Mouse (Mus musculus) midbrain, embryonic 15.5 days (tissue): ENCODE data around the gene Serhl. TPM values are rescaled to one million over a fixed set of nuclear protein-coding genes. Genes with fewer than 3 reads are reported as not detected.
"Not testable (repeated sequence)": the region's sequence is repeated elsewhere in the genome, so short reads cannot be mapped to it uniquely, and the experiment has no call there.

Experiments used
- ATAC-seq: fragments of 200-750 bp; cut with Nextera tagmentation; replicated peaks from 2 replicates; pipeline ENCODE4 v1.8.0; 2017; ENCODE audit warnings: moderate TSS enrichment
- H3K27ac ChIP-seq: fragments of 300-500 bp; sonication (generic); 2 replicates; pipeline ENCODE4 v1.5.1; 2015; ENCODE audit warnings: mild to moderate bottlenecking, inconsistent platforms
- H3K27me3 ChIP-seq: fragments of 300-500 bp; sonication (generic); replicated peaks from 2 replicates; pipeline ENCODE4 v1.6.1; 2015; ENCODE audit warnings: inconsistent platforms
- H3K36me3 ChIP-seq: fragments of 300-500 bp; sonication (generic); replicated peaks from 2 replicates; pipeline ENCODE4 v1.6.1; 2015; ENCODE audit warnings: inconsistent platforms
- H3K4me1 ChIP-seq: fragments of 300-500 bp; sonication (generic); 2 replicates; pipeline ENCODE4 v1.6.1; 2015; ENCODE audit warnings: inconsistent platforms
- H3K4me2 ChIP-seq: fragments of 300-500 bp; sonication (generic); 2 replicates; pipeline ENCODE4 v1.6.1; 2015; ENCODE audit warnings: inconsistent platforms, mild to moderate bottlenecking, moderate library complexity
- H3K4me3 ChIP-seq: fragments of 300-500 bp; sonication (generic); 2 replicates; pipeline ENCODE4 v1.5.1; 2015; ENCODE audit warnings: mild to moderate bottlenecking, inconsistent platforms
- H3K9ac ChIP-seq: fragments of 300-500 bp; sonication (generic); 2 replicates; pipeline ENCODE4 v1.6.1; 2015; ENCODE audit warnings: mild to moderate bottlenecking, inconsistent platforms
- H3K9me3 ChIP-seq: fragments of 300-500 bp; sonication (generic); 2 replicates; pipeline ENCODE4 v1.6.1; 2016; ENCODE audit warnings: inconsistent platforms
- WGBS: fragments of 180-500 bp; shearing (Covaris S2); methylation state at CpG from one replicate; pipeline ENCODE4 v1.1.7; 2015; ENCODE audit warnings: mixed read lengths; 5-methylcytosine and 5-hydroxymethylcytosine counted together
- polyA plus RNA-seq: library from polyadenylated mRNA; unstranded; fragments of >200 nt; fragmentation: Nextera tagmentation; extraction: Ambion mirVana; gene quantifications from 2 replicates; pipeline ENCODE4 v1.2.1, GENCODE M21; 2015

Gene Serhl
- polyA plus RNA-seq, result 24.9 and 27.8 TPM in 2 replicates

- H3K27ac ChIP-seq, result no peak within 1 kb of the TSS
- no peak within 1 kb of the TSS; the same call in 1 of the 2 replicates for H3K9ac ChIP-seq
- H3K4me1 ChIP-seq, result peaks cover 13% of the 10 kb centered on the region
- no peaks in the 10 kb centered on the region for H3K9me3 ChIP-seq
- H3K27me3 ChIP-seq, result 0 out of 2 replicates have a peak, but pooled peaks cover 11% of the 10 kb centered on the region
- ATAC-seq, result no peak
- no peak within 1 kb of the TSS for H3K4me3 ChIP-seq
- 12% methylated on average over 7 of the region's 7 CpGs for WGBS
- peak within 1 kb of the TSS; percentile 29 for H3K4me2 ChIP-seq
- no peaks in the 10 kb centered on the region for H3K36me3 ChIP-seq
These were observed at the start of gene Serhl for GRCm38 (mm10) chr15:83089429-83089605. Gene Serhl, plus strand, starts transcription at chr15:83089506.

- Histone ChIP-seq H3K4me2 (no peak overlapping the region), H3K36me3 (no peaks in the 10 kb centered on the region), H3K27me3 (peaks cover 8% of the 10 kb centered on the region; the same call in 1 of the 2 replicates), H3K27ac (no peak overlapping the region), H3K4me3 (no peak overlapping the region), H3K4me1 (peaks cover 55% of the 10 kb centered on the region), H3K9me3 (no peaks in the 10 kb centered on the region), H3K9ac (no peak overlapping the region)
- ATAC-seq, result no peak
- whole genome bisulfite sequencing, result 38% methylated on average over 2 of the region's 2 CpGs
These were observed 49.1 kb upstream of the Serhl start for GRCm38 (mm10) chr15:83040156-83040555.

GRCm38 (mm10) chr15:83042655-83043361, 46.5 kb upstream of the Serhl start:
- peak overlapping the region; percentile 81 for H3K27ac ChIP-seq
- 1% methylated on average over 6 of the region's 6 CpGs for whole genome bisulfite sequencing
- no peaks in the 10 kb centered on the region for H3K9me3 ChIP-seq
- H3K4me3 ChIP-seq, result peak overlapping the region; percentile 14
- peak; percentile 74 for ATAC-seq
- peak overlapping the region; percentile 42 for H3K4me2 ChIP-seq
- peaks cover 43% of the 10 kb centered on the region for H3K4me1 ChIP-seq
- H3K27me3 ChIP-seq, result no peaks in the 10 kb centered on the region; the same call in 1 of the 2 replicates
- no peaks in the 10 kb centered on the region for H3K36me3 ChIP-seq
- H3K9ac ChIP-seq, result peak overlapping the region; percentile 33

- WGBS, result 61% methylated on average over 22 of the region's 22 CpGs
- Histone ChIP-seq H3K9ac (peak overlapping the region; percentile 33), H3K4me1 (peaks cover 40% of the 10 kb centered on the region)
These were observed 46.0 kb upstream of the Serhl start for GRCm38 (mm10) chr15:83043362-83043708.

GRCm38 (mm10) chr15:83045565-83045964, 43.7 kb upstream of the Serhl start:
- not testable (repeated sequence) for H3K27me3 ChIP-seq, H3K9me3 ChIP-seq, H3K4me2 ChIP-seq, H3K27ac ChIP-seq, H3K4me3 ChIP-seq, H3K36me3 ChIP-seq, H3K9ac ChIP-seq, ATAC-seq
- peaks cover 31% of the 10 kb centered on the region for H3K4me1 ChIP-seq
- WGBS, result 91% methylated on average over 5 of the region's 5 CpGs

More at GRCm38 (mm10) chr15:83043362-83043708, 46.0 kb upstream of the Serhl start:
- H3K27me3 ChIP-seq, result no peaks in the 10 kb centered on the region; the same call in 1 of the 2 replicates
- H3K36me3 ChIP-seq, result no peaks in the 10 kb centered on the region
- no peaks in the 10 kb centered on the region for H3K9me3 ChIP-seq
- H3K27ac ChIP-seq, result peak overlapping the region; percentile 81
- H3K4me3 ChIP-seq, result peak overlapping the region; percentile 14
- peak overlapping the region; percentile 42 for H3K4me2 ChIP-seq
- ATAC-seq, result 0 out of 2 replicates have a peak, but pooled peaks have one; percentile 3

- no peak overlapping the region for H3K4me3 ChIP-seq
- no peak for ATAC-seq
- H3K4me2 ChIP-seq, result no peak overlapping the region
- 93% methylated on average over 3 of the region's 3 CpGs for whole genome bisulfite sequencing
- peaks cover 29% of the 10 kb centered on the region for H3K4me1 ChIP-seq
- no peak overlapping the region for H3K9ac ChIP-seq
- H3K27me3 ChIP-seq, result no peaks in the 10 kb centered on the region
- H3K27ac ChIP-seq, result no peak overlapping the region
- H3K36me3 ChIP-seq, result no peaks in the 10 kb centered on the region
- no peaks in the 10 kb centered on the region for H3K9me3 ChIP-seq
These were observed 43.0 kb upstream of the Serhl start for GRCm38 (mm10) chr15:83046308-83046707.

GRCm38 (mm10) chr15:83046730-83047129, 42.6 kb upstream of the Serhl start:
- ATAC-seq, result no peak
- WGBS, result 86% methylated on average over 7 of the region's 7 CpGs

GRCm38 (mm10) chr15:83052341-83053104, 36.8 kb upstream of the Serhl start:
- H3K9me3 ChIP-seq, result no peaks in the 10 kb centered on the region
- no peaks in the 10 kb centered on the region for H3K36me3 ChIP-seq
- peaks cover 36% of the 10 kb centered on the region for H3K4me1 ChIP-seq
- H3K9ac ChIP-seq, result no peak overlapping the region
- no peak overlapping the region for H3K4me3 ChIP-seq
- H3K27ac ChIP-seq, result no peak overlapping the region
- H3K27me3 ChIP-seq, result no peaks in the 10 kb centered on the region
- H3K4me2 ChIP-seq, result no peak overlapping the region
- WGBS, result 58% methylated on average over 6 of the region's 6 CpGs
- ATAC-seq, result no peak

More at GRCm38 (mm10) chr15:83046730-83047129, 42.6 kb upstream of the Serhl start:
- no peaks in the 10 kb centered on the region for H3K9me3 ChIP-seq
- no peak overlapping the region for H3K4me3 ChIP-seq
- no peaks in the 10 kb centered on the region for H3K36me3 ChIP-seq
- no peaks in the 10 kb centered on the region for H3K27me3 ChIP-seq
- H3K27ac ChIP-seq, result no peak overlapping the region
- no peak overlapping the region for H3K9ac ChIP-seq
- H3K4me2 ChIP-seq, result no peak overlapping the region
- peaks cover 27% of the 10 kb centered on the region for H3K4me1 ChIP-seq

GRCm38 (mm10) chr15:83053261-83053660, 36.0 kb upstream of the Serhl start:
- WGBS, result 36% methylated on average over 11 of the region's 11 CpGs
- no peaks in the 10 kb centered on the region for H3K9me3 ChIP-seq
- no peak overlapping the region for H3K27ac ChIP-seq
- no peak overlapping the region for H3K4me3 ChIP-seq
- H3K9ac ChIP-seq, result no peak overlapping the region
- no peaks in the 10 kb centered on the region for H3K27me3 ChIP-seq
- no peaks in the 10 kb centered on the region for H3K36me3 ChIP-seq
- peaks cover 40% of the 10 kb centered on the region for H3K4me1 ChIP-seq
- no peak for ATAC-seq
- no peak overlapping the region for H3K4me2 ChIP-seq

GRCm38 (mm10) chr15:83055569-83055968, 33.7 kb upstream of the Serhl start:
- ATAC-seq, result 0 out of 2 replicates have a peak, but pooled peaks have one; percentile 11
- no peak overlapping the region for H3K9ac ChIP-seq
- no peak overlapping the region for H3K4me2 ChIP-seq
- 30% methylated on average over 5 of the region's 5 CpGs for WGBS
- no peaks in the 10 kb centered on the region for H3K27me3 ChIP-seq
- no peaks in the 10 kb centered on the region for H3K36me3 ChIP-seq
- peaks cover 56% of the 10 kb centered on the region for H3K4me1 ChIP-seq
- H3K9me3 ChIP-seq, result no peaks in the 10 kb centered on the region
- H3K27ac ChIP-seq, result peak overlapping the region; percentile 93
- no peak overlapping the region for H3K4me3 ChIP-seq

GRCm38 (mm10) chr15:83056378-83057083, 32.8 kb upstream of the Serhl start:
- H3K9ac ChIP-seq, result peak overlapping the region; percentile 42
- peak overlapping the region; percentile 60 for H3K4me2 ChIP-seq
- H3K4me3 ChIP-seq, result peak overlapping the region; percentile 30
- H3K36me3 ChIP-seq, result no peaks in the 10 kb centered on the region
- no peaks in the 10 kb centered on the region for H3K9me3 ChIP-seq
- H3K27me3 ChIP-seq, result no peaks in the 10 kb centered on the region
- peaks cover 56% of the 10 kb centered on the region for H3K4me1 ChIP-seq
- WGBS, result under 1% methylated on average over 29 of the region's 29 CpGs
- ATAC-seq, result peak; percentile 77
- peak overlapping the region; percentile 93 for H3K27ac ChIP-seq

- H3K36me3 ChIP-seq, result no peaks in the 10 kb centered on the region
- no peak for ATAC-seq
- H3K9me3 ChIP-seq, result no peaks in the 10 kb centered on the region
- H3K9ac ChIP-seq, result no peak overlapping the region
- no peak overlapping the region for H3K4me3 ChIP-seq
- H3K4me2 ChIP-seq, result no peak overlapping the region
- peak overlapping the region; percentile 93 for H3K27ac ChIP-seq
- peaks cover 53% of the 10 kb centered on the region for H3K4me1 ChIP-seq
- WGBS, result 68% methylated on average over 8 of the region's 8 CpGs
- no peaks in the 10 kb centered on the region for H3K27me3 ChIP-seq
These were observed 31.8 kb upstream of the Serhl start for GRCm38 (mm10) chr15:83057533-83057932.
